Mouse (Mus musculus) intestine, embryonic 15.5 days (tissue): ENCODE results near the gene Tpd52l1. TPM values are rescaled to one million over a fixed set of nuclear protein-coding genes. Genes with fewer than 3 reads are reported as not detected.
A peak's percentile ranks its signal among the peaks of the same experiment; 100 is the strongest.
"Not testable (repeated sequence)": the region's sequence is repeated elsewhere in the genome, so short reads cannot be mapped to it uniquely, and the experiment has no call there.

Source experiments
- ATAC-seq: fragments of 200-750 bp; cut with Nextera tagmentation; 2 replicates; pipeline ENCODE4 v1.8.0; 2017; ENCODE audit warnings: moderate TSS enrichment, moderate library complexity
- H3K27ac ChIP-seq: fragments of 300-500 bp; sonication (generic); 2 replicates; pipeline ENCODE4 v1.5.1; 2015; ENCODE audit warnings: mild to moderate bottlenecking, inconsistent platforms
- H3K27me3 ChIP-seq: fragments of 300-500 bp; sonication (generic); replicated peaks from 2 replicates; pipeline ENCODE4 v1.6.1; 2015; ENCODE audit warnings: inconsistent platforms
- H3K36me3 ChIP-seq: fragments of 300-500 bp; sonication (generic); 2 replicates; pipeline ENCODE4 v1.6.1; 2015; ENCODE audit warnings: inconsistent platforms
- H3K4me1 ChIP-seq: fragments of 300-500 bp; sonication (generic); replicated peaks from 2 replicates; pipeline ENCODE4 v1.6.1; 2015; ENCODE audit warnings: inconsistent platforms
- H3K4me2 ChIP-seq: fragments of 300-500 bp; sonication (generic); replicated peaks from 2 replicates; pipeline ENCODE4 v1.6.1; 2015; ENCODE audit warnings: mild to moderate bottlenecking, inconsistent platforms
- H3K4me3 ChIP-seq: fragments of 300-500 bp; sonication (generic); replicated peaks from 2 replicates; pipeline ENCODE4 v1.5.1; 2015; ENCODE audit warnings: inconsistent platforms
- H3K9ac ChIP-seq: fragments of 300-500 bp; sonication (generic); 2 replicates; pipeline ENCODE4 v1.6.1; 2015; ENCODE audit warnings: inconsistent platforms
- H3K9me3 ChIP-seq: fragments of 300-500 bp; sonication (generic); 2 replicates; pipeline ENCODE4 v1.6.1; 2016; ENCODE audit warnings: inconsistent platforms
- WGBS: fragments of 180-500 bp; shearing (Covaris S2); methylation state at CpG from one replicate; pipeline ENCODE4 v1.1.7; 2015; 5-methylcytosine and 5-hydroxymethylcytosine counted together
- polyA plus RNA-seq: library from polyadenylated mRNA; unstranded; fragments of >200 nt; fragmentation: Nextera tagmentation; extraction: Ambion mirVana; gene quantifications from 2 replicates; pipeline ENCODE4 v1.2.1, GENCODE M21; 2015

Gene Tpd52l1
- polyA plus RNA-seq, 1 experiment from 2014 or later, result 16.5 TPM

DNA sequence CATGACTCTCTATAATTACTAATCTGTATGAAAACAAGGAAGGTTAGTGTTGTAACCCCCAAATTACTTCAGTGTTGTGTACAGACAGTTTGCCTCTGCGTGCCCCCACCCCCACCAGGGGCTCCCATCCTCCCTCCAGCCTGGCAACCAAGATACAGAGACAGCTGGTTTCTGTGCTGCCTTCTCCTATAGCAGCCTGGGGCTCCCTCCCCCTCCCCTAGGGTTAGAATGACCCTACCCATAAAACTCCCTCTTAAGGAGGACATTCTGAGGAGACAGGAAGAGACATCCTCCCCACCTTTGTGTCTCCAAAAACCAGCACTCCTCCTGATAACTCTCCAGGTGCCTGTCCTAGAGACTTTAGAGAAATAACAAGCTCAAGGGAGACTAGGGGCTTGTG, 52.8 kb downstream of the Tpd52l1 start:
- H3K36me3 ChIP-seq, result no peaks in the 10 kb centered on the region
- H3K9ac ChIP-seq, result no peak overlapping the region
- H3K4me1 ChIP-seq, result no peaks in the 10 kb centered on the region
- H3K27ac ChIP-seq, result no peak overlapping the region
- no peak overlapping the region for H3K4me3 ChIP-seq
- H3K27me3 ChIP-seq, result no peaks in the 10 kb centered on the region
- no peaks in the 10 kb centered on the region for H3K9me3 ChIP-seq
- WGBS, result 40% methylated on average over 1 of the region's 1 CpGs
- ATAC-seq, result no peak
- H3K4me2 ChIP-seq, result no peak overlapping the region

DNA sequence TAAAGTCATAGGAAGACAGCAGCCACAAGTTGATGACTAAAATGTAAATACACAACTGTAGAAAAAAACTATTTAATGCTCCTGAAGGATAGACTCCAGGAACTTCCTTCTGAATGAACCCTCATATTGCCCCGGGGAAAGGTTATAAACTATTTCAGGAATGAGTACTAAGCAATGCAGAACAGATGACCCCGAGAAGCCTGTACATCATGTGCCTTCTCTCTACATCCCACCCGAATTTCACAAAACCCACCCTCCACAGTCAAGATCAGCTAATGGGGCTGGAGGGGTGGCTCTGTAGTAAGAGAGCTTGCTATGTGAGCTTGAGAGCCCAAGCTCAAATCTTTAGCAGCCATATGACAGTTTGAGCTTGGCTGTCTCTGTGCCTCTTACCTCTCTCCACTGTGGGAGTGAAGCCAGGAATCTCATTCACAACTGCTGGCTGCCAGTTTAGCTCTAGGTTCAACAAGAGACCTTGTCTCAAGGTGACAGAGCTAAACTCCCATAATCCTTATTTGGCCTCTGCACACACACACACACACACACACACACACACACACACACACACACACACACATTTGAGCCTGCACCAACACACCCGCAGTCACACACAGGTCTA, 54.9 kb downstream of the Tpd52l1 start:
- no peak for ATAC-seq
- Histone ChIP-seq H3K36me3 (no peaks in the 10 kb centered on the region), H3K27me3 (no peaks in the 10 kb centered on the region), H3K4me2 (no peak overlapping the region), H3K27ac (no peak overlapping the region), H3K4me3 (no peak overlapping the region), H3K9me3 (no peaks in the 10 kb centered on the region), H3K9ac (no peak overlapping the region), H3K4me1 (no peaks in the 10 kb centered on the region)
- 61% methylated on average over 4 of the region's 4 CpGs for WGBS

DNA sequence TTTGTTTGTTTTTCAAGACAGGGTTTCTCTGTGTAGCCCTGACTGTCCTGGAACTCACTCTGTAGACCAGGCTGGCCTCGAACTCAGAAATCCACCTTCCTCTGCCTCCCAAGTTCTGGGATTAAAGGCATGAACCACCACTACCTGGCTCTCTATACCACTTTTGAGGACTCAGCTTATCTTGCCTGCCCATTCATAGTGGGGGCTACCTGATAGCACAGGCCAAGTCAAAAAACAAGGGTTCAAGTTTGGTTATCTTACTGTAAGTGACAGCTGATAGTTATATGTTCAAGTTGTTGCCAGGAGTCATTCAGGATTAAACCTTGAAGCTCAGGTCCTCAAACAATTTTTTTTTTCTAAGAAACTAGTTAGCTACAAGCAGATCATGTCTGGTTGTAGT, 57.2 kb downstream of the Tpd52l1 start:
- H3K4me3 ChIP-seq, H3K4me1 ChIP-seq, H3K27me3 ChIP-seq, H3K9me3 ChIP-seq, H3K36me3 ChIP-seq, H3K9ac ChIP-seq, ATAC-seq, H3K27ac ChIP-seq, H3K4me2 ChIP-seq: not testable (repeated sequence)
- WGBS, result 86% methylated on average over 1 of the region's 1 CpGs

DNA sequence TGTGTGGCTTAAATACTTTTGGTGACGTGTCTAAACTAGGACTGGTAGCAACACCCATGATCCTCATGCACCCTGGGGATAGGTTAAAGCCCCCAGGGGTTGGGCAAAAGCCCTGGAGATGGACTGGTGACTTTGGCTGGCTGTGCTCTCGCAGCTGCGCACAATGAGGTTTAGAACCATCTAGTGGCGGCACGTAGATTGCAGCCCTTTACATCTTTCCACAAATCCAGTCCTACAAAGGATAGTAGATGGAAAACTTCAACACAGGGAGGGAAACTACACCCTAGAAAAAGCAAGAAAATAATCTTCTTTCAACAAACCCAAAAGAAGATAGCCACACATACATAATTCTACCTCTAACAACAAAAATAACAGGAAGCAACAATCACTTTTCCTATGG, 75.6 kb downstream of the Tpd52l1 start:
- not testable (repeated sequence) for H3K4me3 ChIP-seq, H3K27ac ChIP-seq, ATAC-seq, H3K4me1 ChIP-seq, H3K27me3 ChIP-seq, H3K4me2 ChIP-seq, H3K9me3 ChIP-seq, H3K9ac ChIP-seq, H3K36me3 ChIP-seq
- 19% methylated on average over 4 of the region's 5 CpGs for WGBS

DNA sequence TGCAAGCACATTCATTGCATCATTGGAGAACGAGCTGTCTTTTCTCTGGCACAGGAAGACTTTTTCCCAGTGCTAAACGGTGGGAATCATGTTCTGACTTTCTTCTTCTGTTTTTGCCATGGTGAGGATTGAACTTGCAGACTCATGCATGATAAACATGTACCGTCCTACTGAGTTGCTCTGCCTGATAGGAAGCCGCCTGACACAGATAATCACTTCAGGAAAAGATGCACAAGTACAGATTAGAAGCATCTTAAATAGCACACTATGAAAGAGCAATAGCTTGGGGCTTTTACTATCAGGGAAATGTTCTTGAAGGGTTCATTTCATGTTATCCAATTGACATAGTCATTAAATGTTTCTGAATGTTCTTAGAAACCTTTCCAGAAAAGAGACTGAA, 86.0 kb downstream of the Tpd52l1 start:
- no peaks in the 10 kb centered on the region for H3K27me3 ChIP-seq
- ATAC-seq, result no peak
- 83% methylated on average over 4 of the region's 4 CpGs for WGBS

DNA sequence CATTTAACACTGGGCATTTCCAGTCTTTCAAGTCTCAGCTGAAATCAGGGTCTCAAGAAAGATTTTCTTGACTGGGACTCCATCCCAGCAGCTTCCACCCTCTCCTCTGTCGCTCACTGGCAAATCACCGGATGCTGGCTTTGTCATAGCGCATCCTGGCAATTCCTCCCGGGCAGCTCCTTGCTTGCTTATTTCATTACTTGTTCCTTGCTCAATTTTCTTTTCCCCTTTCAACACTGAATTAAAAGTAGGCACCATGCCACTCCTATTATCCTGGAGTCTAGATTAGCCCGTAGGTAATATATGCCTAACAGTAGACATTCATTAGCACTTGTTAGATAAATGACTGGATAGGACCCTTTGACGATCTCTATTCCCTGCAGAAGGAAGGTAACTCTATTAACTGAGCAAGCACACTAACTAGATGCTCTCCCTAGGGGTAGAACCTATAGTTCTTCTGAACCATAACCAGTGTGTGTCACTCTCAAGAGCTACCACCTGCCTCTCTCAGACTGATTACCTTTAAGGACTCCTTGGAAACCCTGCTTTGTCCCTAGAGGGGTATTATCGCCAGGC, 90.8 kb downstream of the Tpd52l1 start:
- no peaks in the 10 kb centered on the region for H3K36me3 ChIP-seq
- no peak overlapping the region for H3K4me3 ChIP-seq
- no peak for ATAC-seq
- H3K9me3 ChIP-seq, result no peaks in the 10 kb centered on the region
- WGBS, result 82% methylated on average over 7 of the region's 7 CpGs
- no peak overlapping the region for H3K27ac ChIP-seq
- no peak overlapping the region for H3K9ac ChIP-seq
- no peak overlapping the region for H3K4me2 ChIP-seq
- no peaks in the 10 kb centered on the region for H3K27me3 ChIP-seq
- H3K4me1 ChIP-seq, result no peaks in the 10 kb centered on the region

More for the DNA sequence above, 86.0 kb downstream of the Tpd52l1 start:
- no peak overlapping the region for H3K27ac ChIP-seq
- no peak overlapping the region for H3K4me3 ChIP-seq
- H3K9me3 ChIP-seq, result no peaks in the 10 kb centered on the region
- no peaks in the 10 kb centered on the region for H3K4me1 ChIP-seq
- H3K9ac ChIP-seq, result no peak overlapping the region
- H3K4me2 ChIP-seq, result no peak overlapping the region
- no peaks in the 10 kb centered on the region for H3K36me3 ChIP-seq

DNA sequence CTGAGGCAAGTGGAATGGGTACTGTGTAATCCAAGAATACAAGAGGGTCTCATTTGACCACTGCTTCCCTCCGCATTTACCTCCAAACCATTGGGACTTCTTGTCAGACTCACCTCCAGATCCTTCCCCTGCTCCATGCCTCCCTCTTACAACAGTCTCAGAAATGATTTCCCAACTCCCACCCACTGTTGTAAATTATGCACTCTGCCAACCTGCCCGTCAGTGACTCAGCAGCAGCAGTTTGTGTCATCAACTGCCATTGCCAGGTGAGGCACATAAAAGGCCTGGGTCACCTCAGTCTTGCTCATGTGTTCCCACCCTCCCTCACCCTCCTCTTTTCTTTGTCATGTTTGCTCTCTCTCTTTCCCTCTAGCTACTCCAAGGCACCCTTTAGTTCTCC, 91.6 kb downstream of the Tpd52l1 start:
- Histone ChIP-seq H3K36me3 (no peaks in the 10 kb centered on the region), H3K4me1 (no peaks in the 10 kb centered on the region), H3K4me2 (no peak overlapping the region), H3K4me3 (no peak overlapping the region), H3K27me3 (no peaks in the 10 kb centered on the region), H3K9ac (no peak overlapping the region), H3K9me3 (no peaks in the 10 kb centered on the region), H3K27ac (no peak overlapping the region)
- WGBS, result 67% methylated on average over 2 of the region's 2 CpGs
- ATAC-seq, result 0 out of 2 replicates have a peak, but pooled peaks have one; percentile 51

DNA sequence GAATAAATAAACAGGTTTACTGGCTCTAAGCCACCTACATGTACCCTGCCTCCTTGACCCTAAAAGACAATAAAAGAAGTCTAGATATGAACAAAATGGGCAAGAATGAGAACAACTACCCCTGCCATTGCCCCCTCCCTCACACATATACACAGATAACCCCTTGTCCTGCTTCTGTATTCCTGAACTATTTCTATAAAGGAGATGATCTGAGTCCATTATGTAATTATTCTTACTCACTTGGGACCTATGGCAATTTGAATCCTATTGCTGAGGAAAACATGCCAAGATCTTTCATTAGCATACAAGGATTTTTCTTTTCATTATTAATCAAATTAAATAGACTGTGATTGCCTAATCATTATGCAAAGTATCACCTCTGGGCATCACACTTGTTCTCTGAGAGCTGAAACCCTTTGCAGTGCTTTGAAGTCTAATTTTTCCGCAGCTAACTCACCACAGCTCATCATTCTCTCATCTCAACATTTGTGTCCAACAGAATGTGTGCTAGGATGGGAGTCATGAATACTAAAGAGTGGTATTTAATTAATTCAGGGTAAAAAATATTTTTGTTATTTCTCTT, 92.8 kb downstream of the Tpd52l1 start:
- no peak overlapping the region for H3K4me3 ChIP-seq
- 96% methylated on average over 1 of the region's 1 CpGs for WGBS
- H3K4me2 ChIP-seq, result no peak overlapping the region
- H3K4me1 ChIP-seq, result no peaks in the 10 kb centered on the region
- no peak overlapping the region for H3K9ac ChIP-seq
- no peaks in the 10 kb centered on the region for H3K27me3 ChIP-seq
- H3K9me3 ChIP-seq, result no peaks in the 10 kb centered on the region
- ATAC-seq, result no peak
- no peak overlapping the region for H3K27ac ChIP-seq
- H3K36me3 ChIP-seq, result no peaks in the 10 kb centered on the region

DNA sequence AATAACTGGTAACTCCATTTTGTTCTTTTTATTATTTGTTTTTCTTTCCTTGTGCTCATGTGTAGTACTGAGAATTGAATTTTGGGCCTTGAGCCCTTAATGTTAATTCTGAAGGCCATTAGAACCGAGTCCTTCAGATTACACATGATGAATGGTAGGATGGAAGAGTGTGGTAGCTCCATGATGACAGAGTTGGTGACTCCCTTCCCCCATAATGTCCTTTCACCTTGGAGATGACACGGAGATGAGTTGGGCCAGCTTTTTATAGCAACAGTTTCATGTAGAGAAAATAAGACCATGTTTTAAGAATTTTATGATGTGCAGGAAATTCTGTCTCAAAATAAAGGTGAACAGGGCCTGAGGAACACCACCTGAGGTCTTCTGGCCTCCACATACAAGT, 94.7 kb downstream of the Tpd52l1 start:
- 86% methylated on average over 2 of the region's 2 CpGs for WGBS
- no peaks in the 10 kb centered on the region for H3K4me1 ChIP-seq
- H3K4me2 ChIP-seq, result no peak overlapping the region
- no peaks in the 10 kb centered on the region for H3K9me3 ChIP-seq
- no peaks in the 10 kb centered on the region for H3K27me3 ChIP-seq
- H3K27ac ChIP-seq, result no peak overlapping the region
- no peaks in the 10 kb centered on the region for H3K36me3 ChIP-seq
- ATAC-seq, result no peak
- H3K9ac ChIP-seq, result no peak overlapping the region
- no peak overlapping the region for H3K4me3 ChIP-seq

DNA sequence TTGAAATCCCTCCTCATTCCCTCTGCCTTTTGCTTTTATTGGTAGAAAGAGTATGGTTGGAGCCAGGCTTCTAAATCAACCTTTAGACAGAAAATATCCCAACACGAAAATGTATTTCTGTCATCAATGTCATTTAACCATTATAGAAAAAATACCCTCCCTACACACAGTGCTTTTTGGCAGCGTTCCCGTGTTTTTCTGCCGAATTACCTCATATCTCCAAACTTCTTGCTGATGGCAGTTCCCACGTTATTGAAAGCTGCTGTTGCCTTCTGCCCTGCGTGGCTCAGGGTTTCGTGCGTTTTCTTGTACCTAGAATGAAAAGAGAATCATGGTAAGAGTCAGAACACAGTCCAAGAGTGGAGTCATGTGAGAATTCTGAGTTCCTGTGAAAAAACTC, 99.4 kb downstream of the Tpd52l1 start:
- no peak overlapping the region for H3K27ac ChIP-seq
- 76% methylated on average over 8 of the region's 8 CpGs for WGBS
- H3K4me2 ChIP-seq, result no peak overlapping the region
- H3K36me3 ChIP-seq, result no peaks in the 10 kb centered on the region
- no peaks in the 10 kb centered on the region for H3K9me3 ChIP-seq
- H3K9ac ChIP-seq, result no peak overlapping the region
- ATAC-seq, result no peak
- H3K4me3 ChIP-seq, result no peak overlapping the region
- no peaks in the 10 kb centered on the region for H3K4me1 ChIP-seq
- no peaks in the 10 kb centered on the region for H3K27me3 ChIP-seq

DNA sequence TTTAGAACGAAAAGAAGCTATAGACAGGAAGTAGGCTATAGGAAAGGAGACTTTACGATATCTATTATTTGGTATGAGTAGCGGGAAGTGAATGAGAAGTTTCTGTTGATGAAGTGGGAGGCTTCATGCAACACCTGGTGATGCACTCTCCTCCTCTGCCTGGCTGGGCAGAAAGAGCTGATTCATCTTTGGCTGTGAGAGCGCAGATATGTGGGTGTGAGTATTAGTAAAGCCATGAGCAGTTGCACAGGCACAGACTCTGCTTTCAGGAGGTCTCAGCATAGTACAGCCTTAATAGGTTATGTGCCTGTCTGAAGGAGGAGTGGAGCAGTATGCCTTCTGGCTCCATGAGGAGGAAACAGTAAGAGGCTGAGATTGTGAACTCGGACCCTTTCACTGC, 109.3 kb downstream of the Tpd52l1 start:
- no peaks in the 10 kb centered on the region for H3K4me1 ChIP-seq
- 79% methylated on average over 5 of the region's 5 CpGs for WGBS
- H3K27me3 ChIP-seq, result no peaks in the 10 kb centered on the region
- H3K9ac ChIP-seq, result no peak overlapping the region
- H3K27ac ChIP-seq, result no peak overlapping the region
- H3K4me3 ChIP-seq, result no peak overlapping the region
- no peak for ATAC-seq
- no peaks in the 10 kb centered on the region for H3K9me3 ChIP-seq
- H3K4me2 ChIP-seq, result no peak overlapping the region
- no peaks in the 10 kb centered on the region for H3K36me3 ChIP-seq

DNA sequence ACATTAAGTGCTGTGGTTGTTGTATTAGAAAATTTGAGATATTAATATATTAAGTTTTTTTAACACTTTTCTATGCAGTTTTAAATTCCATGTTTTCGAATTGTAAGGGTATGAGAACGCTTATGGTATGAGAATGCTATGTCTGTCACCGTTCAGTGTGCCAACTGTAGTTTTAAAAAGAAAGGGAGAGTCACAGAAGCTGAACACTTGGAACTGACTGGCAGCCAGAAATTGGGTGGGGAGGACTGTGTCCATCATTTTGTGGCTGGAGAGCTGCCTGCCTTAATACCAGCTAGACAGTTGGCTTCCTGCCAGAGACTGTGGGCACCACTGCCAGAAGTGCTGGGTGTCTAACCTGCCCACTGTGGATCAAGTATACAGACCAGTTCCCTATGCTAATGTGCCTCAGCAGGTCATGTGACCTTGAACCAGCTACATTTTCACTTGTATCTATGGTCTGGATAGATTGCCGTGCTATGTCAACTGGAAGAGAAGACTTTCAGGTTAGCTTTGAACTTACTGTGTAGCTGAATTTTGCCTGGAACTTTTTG, 114.5 kb downstream of the Tpd52l1 start:
- Histone ChIP-seq H3K27me3 (no peaks in the 10 kb centered on the region), H3K9ac (no peak overlapping the region), H3K27ac (no peak overlapping the region), H3K4me3 (no peak overlapping the region), H3K4me2 (no peak overlapping the region), H3K9me3 (no peaks in the 10 kb centered on the region), H3K36me3 (no peaks in the 10 kb centered on the region), H3K4me1 (no peaks in the 10 kb centered on the region)
- no peak for ATAC-seq
- WGBS, result 89% methylated on average over 4 of the region's 4 CpGs
